Mouse (Mus musculus) T-helper 1 cell (primary cell): Measurements from ENCODE around the gene Smim24.

Experiments used
- in situ Hi-C: fragments of 300-600 bp; cut with MboI, MseI; formaldehyde crosslinking; loops from one replicate; pipeline ENCODE4 v1.15.1; 2025; ENCODE audit warnings: high pct_unique_total_duplicates

The Smim24 gene

DNA sequence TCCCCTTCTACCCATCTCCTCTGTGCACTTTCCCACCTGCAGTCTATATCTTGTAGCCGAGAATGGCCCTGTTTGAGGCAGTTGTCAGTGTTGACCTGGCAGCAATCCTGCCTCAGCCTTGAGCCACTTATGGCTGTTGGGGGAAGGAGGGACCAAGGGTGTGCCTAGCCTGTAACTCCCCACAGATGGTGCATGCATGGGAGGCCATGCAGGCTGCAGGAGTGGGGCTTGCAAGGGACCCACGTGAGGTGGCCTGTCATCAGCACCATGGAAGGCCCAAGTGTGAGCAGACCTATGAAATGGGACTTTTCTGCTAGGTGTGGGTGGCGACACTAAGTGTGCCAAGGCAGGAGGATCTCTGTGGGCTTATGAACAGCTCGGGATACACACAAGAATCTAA lies 27.8 kb upstream of the Smim24 start:
- in situ Hi-C loops: no loop called here

DNA sequence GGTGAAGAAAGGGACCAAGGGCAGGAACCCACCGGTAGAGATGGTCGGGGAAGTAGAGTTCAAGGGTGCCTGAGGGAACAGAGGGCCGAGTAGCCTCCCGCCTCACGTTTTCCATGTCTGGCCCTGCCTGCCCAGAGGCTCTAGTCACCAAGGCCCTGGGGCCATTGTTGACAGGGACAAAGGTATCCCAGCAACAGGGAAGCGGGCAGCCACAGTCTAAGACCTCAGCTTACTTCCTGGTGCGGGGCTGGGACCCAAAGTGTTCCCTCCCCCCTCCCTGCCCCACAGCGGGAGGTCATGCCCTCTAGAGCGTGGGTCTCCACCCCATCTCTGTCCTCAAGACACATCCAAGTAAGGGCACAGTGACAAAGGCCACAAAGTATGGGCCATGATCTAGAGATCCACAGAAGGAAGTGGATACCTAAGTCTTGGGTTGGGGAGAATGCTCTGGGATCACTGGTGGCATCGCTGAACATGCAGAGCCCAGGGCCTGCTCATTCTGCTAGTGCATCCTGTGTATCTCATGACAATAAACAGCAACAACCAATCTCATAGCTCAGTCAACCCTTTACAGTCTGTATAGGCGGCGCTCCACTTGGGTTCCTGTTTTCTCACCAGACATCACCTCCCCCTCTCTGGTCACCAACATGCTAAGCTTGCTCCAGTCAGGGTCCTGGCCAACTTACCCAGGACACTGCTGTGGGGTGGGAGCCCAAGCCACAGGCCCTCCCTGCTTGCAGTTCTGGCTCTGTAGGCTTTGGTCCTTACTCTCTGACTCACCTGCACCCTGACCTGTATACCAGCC lies 27.0 kb upstream of the Smim24 start, which contains the start of gene 4930404N11Rik:
Gene 4930404N11Rik, minus strand, starts transcription at position 145 of the 805 bp plus-strand sequence.
- in situ Hi-C loops: no loop called here

DNA sequence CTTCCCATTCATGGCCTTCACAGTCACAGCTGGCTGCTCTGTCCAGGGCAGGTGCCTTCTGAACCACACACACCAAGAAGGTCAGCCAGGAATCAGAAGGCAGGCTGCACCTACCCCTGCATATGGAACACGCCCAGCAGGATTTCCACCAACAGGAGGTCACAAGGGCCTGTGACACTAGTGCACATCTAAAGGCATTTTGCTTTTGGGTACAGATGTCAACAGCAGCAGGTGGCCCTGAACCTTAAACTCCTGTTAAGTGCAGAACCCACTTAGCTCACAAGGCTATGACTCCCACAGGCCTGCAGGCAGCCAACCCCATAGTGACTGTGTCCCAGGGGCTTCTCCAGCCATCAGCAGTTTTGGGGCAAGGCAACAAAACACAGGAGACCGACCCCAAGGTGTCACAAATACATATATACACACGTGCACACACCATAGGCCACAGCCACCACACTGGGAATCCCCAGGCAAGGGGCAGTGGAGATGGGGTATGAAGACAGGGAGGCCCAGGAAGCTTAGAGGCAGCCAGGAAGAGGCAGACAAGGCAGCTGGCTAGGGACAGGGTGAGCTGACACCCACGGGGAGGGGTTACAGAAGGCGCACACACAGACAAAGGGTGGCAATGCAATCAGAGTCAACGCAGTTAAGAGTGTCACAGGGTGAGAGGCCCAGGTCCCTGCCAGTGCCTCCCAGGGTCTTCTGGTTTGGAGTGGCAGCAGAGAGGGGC lies 26.2 kb upstream of the Smim24 start:
- in situ Hi-C loops: no loop called here

DNA sequence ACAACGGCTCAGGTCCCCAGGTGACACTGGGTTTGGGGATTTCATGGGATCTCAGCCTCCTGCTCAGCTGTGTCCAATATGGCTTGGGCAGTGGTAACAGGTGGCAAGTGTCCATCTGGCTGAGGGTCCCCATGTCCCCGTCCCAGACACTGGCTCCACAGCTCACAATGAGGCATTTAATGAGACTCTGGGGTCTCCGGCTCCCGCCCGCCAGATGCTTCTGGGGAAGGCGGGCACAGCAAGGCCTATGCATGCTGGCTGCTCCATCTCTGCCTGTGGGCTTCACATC lies 25.7 kb upstream of the Smim24 start:
- in situ Hi-C loops: no loop called here

DNA sequence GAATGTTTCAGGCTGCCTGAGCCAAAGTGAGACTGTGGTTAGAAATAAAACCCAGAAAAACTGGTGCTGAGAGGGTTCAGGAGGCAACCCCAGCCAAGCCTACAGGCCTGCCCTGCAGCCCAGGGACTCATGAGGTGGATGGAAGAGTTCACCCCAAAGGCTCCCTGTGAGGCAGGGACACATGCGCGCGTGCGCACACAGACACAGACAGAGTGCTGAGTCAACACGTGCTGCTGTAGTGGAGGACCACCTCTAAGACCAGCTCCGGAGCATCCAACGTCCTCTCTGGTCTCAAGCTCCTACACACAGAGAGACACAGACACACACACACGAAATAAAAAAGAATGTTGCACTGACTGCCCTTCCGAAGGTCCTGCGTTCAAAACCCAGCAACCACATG lies 17.5 kb upstream of the Smim24 start:
- in situ Hi-C loops: loop anchor here (10.0 kb wide), 1 partner anchor 551 kb away; the partner anchor contains the start of gene Oaz1

- in situ Hi-C loops: loop anchor here (10.0 kb wide), 1 partner anchor 552 kb away; the partner anchor contains the start of gene Oaz1
Observed at GRCm38 (mm10) chr10:81376561-81377361, 16.1 kb upstream of the Smim24 start.

DNA sequence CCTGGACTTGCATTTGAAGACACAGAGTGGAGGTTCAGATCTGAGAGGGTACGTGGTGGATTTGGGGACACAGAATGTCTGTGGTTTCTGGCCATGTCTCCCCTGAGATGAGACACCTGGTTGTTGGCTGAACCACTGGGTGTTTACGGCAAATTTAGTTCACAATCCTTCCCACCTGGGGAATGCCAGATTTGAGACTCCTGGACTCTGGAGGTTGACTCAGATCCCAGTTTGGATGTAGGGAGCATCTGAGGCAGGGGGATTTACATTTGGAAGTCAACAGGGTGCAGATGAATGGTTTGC lies 15.5 kb upstream of the Smim24 start:
- in situ Hi-C loops: loop anchor here (10.0 kb wide), 1 partner anchor 553 kb away; the partner anchor contains the start of gene Oaz1

- in situ Hi-C loops: loop anchor here (10.0 kb wide), 1 partner anchor 553 kb away; the partner anchor contains the start of gene Oaz1
Observed at GRCm38 (mm10) chr10:81377793-81378552, 14.9 kb upstream of the Smim24 start, which contains the start of gene Fzr1. Gene Fzr1, minus strand, starts transcription at chr10:81378516.

- in situ Hi-C loops: loop anchor here (10.0 kb wide), 1 partner anchor 554 kb away; the partner anchor contains the start of gene Oaz1
Observed at GRCm38 (mm10) chr10:81378553-81379182, 14.2 kb upstream of the Smim24 start.

DNA sequence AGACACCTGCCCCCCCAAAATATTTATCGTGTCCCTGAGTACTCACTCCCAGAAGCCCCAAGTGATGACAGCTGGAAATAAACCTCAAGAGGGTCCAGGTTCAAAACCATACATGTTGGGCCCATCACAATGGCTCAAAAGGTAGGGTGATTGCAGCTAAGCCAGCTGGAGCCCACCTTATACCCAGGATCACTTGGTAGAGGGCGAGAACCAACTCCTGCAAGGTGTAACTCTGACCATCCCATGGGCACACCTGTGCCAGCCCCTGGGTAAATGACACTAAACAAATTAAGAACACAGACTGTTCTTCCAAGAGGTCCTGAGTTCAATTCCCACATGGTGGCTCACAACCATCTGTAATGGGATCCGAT lies 13.7 kb upstream of the Smim24 start:
- in situ Hi-C loops: loop anchor here (10.0 kb wide), 1 partner anchor 554 kb away; the partner anchor contains the start of gene Oaz1

GRCm38 (mm10) chr10:81379809-81380378 lies 13.0 kb upstream of the Smim24 start:
- in situ Hi-C loops: loop anchor here (10.0 kb wide), 1 partner anchor 555 kb away; the partner anchor contains the start of gene Oaz1

GRCm38 (mm10) chr10:81382039-81382438 lies 10.8 kb upstream of the Smim24 start:
- in situ Hi-C loops: no loop called here

GRCm38 (mm10) chr10:81383802-81384604 lies 8.8 kb upstream of the Smim24 start, which contains the start of the genes Dohh and Gm48551:
Gene Dohh, plus strand, starts transcription at chr10:81384428.
Gene Gm48551, plus strand, starts transcription at chr10:81384466.
- in situ Hi-C loops: no loop called here

- in situ Hi-C loops: no loop called here
Observed at GRCm38 (mm10) chr10:81384605-81384982, 8.3 kb upstream of the Smim24 start.

- in situ Hi-C loops: no loop called here
Observed at GRCm38 (mm10) chr10:81385603-81386306, 7.1 kb upstream of the Smim24 start.

DNA sequence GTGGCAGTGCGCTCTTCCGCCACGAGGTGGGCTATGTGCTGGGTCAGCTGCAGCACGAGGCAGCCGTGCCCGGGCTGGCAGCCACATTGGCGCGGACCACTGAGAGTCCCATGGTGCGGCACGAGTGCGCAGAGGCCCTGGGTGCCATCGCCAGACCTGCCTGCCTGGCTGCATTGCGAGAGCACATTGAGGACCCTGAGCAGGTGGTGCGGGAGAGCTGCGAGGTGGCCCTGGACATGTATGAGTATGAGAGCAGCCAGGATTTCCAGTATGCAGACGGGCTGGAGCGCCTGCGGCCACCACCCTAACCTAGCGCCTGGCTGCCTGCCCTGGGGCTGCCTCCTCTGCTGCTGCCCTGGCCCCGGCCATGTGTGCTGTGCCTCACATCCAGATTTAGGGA lies 5.1 kb upstream of the Smim24 start:
- in situ Hi-C loops: no loop called here

GRCm38 (mm10) chr10:81388505-81389055 lies 4.3 kb upstream of the Smim24 start, which contains the start of gene Gm48552:
Gene Gm48552, plus strand, starts transcription at chr10:81389005.
- in situ Hi-C loops: no loop called here

DNA sequence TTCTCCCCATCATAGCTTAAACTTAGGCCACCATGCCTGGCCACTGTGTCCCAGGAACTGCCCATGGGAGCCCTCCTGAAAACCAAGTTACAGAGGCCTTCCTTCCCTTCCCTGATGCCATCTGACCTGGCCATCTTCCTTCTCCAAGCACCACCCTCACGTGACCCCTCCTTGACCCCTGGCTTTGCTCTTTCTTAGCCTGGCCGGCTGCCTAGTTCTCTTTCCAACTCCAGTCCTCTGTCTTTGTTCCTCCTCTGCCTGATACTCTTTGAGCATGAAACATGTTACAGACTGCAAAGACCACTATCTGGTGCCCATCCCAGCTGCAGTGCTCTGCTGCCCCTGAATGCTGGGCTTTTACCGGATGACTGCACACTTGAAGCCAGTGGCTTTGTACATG lies 3.5 kb upstream of the Smim24 start:
- in situ Hi-C loops: no loop called here
